Mouse (Mus musculus): ENCODE measurements around the gene Ugt1a6b.
A peak's percentile ranks its signal among the peaks of the same experiment; 100 is the strongest.
"Not testable (repeated sequence)": the region's sequence is repeated elsewhere in the genome, so short reads cannot be mapped to it uniquely, and the experiment has no call there.

Gene Ugt1a6b

GRCm38 (mm10) chr1:88121521-88121920, 18.5 kb downstream of the Ugt1a6b start:
- peak; percentile 48 for DNase-seq (ENCODE audit: low spot score)

DNA sequence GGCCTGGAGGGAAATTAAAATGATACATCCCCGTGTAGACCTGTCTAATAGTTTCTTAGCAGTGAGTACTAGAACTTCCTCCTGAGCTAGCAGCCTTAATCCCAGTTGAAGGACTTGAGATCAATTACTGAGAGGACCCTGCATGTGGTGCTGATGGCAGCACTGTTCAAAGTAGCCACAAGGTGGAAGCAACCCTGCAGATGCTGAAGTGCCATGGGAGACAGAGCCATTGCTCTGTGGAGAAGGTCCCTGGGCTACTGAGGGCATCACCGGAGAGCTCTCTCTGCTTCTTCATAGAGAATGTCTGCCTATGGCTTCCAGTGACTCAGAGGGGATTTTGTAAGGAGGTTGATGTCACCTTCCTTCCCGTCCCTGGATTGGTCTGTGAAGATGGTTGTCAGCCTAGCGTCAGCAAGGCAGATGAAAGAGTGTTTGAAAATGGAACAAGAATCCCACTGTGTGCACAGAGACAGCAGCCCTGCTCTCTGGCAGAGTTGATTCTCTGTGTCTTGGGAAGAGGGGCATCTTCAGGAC, 22.8 kb downstream of the Ugt1a6b start:
- not testable (repeated sequence) for DNase-seq (ENCODE audit: low spot score)

DNA sequence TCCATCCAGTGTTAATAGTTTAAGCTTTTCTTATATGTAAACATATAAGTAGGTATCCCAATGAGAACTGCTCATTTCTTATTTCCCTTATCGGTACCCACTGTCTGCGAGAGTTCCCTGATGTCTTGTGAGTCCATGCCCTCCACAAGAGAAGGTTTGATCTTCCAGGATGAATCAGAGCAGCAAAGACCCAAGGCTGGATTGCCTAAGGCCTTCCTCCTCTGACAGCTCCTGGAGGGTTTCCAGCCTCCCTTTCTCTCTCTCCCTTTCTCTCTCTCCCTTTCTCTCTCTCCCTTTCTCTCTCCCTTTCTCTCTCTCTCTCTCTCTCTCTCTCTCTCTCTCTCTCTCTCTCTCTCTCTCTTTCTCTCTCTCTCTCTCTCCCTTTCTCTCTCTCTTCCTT, 26.0 kb downstream of the Ugt1a6b start:
- DNase-seq (ENCODE audit: low spot score), result not testable (repeated sequence)

DNA sequence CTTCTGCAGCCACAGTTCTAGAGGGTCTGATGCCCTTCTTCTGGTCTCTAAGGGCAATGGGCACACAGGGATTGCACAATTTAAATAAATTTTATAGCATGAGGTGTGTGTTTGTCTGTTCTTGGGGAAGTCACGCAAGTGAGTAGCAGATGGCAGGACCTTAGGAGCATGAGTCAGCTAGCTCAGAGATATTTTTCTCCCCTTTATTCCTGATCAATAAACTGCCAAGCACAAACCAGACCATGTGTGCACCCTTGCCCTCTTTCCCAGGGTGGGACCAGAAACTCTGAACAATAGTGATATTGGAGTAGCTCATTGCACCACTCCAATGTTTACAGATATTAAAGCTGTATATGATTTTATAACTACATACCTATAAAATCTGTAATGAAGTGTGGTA, 27.2 kb downstream of the Ugt1a6b start:
- DNase-seq (ENCODE audit: low spot score), result not testable (repeated sequence)

DNA sequence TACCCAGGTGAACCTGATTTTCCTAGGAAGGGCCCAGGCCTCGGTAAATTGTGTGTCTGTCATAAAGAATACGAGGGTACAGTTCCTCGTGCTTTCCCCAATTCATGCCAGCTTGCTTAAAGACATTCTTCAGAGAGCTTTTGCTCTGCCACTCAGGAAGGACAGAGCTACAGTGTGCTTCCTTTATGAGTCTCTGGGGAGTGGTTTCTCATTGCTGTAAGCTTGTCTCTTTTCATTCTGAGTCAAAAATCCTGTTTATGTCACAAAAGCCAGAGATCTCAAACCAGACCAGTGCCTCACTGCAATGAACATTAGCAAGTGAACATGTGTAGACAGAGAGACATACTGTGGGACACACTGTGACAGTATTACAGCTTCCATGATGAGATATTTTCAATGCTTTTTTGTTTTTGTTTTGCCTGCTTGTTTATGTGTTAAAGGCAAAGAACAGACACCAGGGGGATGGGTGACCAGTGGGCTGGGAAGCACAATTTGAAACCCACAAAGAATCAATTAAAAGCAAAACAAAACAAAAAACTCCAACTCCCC, 30.9 kb downstream of the Ugt1a6b start:
- DNase-seq (ENCODE audit: low spot score), result no peak

- peak; percentile 74 for DNase-seq (ENCODE audit: low spot score)
Measured at GRCm38 (mm10) chr1:88134457-88135011, 31.5 kb downstream of the Ugt1a6b start, which contains the start of gene Ugt1a6a. Gene Ugt1a6a, plus strand, starts transcription at chr1:88134809.

- peak; percentile 41 for DNase-seq (ENCODE audit: low spot score)
Measured at GRCm38 (mm10) chr1:88135229-88135904, 32.3 kb downstream of the Ugt1a6b start.

- DNase-seq (ENCODE audit: low spot score), result no peak
Measured at GRCm38 (mm10) chr1:88136646-88137045, 33.6 kb downstream of the Ugt1a6b start.

GRCm38 (mm10) chr1:88137264-88137663, 34.2 kb downstream of the Ugt1a6b start:
- no peak for DNase-seq (ENCODE audit: low spot score)

DNA sequence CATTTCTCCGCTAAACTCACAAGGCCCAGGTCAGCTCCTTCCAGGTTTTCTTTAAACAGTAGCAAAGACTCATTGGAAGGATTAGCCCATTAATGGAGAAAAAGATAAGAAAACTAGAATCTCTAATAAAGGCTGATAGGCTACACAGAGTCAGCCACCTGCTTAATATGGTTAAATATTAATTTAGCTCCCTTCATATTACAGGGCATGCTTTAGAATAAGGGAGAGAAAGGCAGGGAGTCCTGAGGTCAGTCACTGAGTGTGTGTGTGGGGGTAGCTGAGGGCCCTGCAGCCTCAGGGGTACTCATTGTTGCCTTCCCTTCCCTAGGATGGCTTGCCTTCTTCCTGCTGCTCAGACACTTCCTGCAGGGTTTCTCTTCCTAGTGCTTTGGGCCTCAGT, 35.1 kb downstream of the Ugt1a6b start:
- no peak for DNase-seq (ENCODE audit: low spot score)

GRCm38 (mm10) chr1:88140492-88140891, 37.4 kb downstream of the Ugt1a6b start:
- peak; percentile 33 for DNase-seq (ENCODE audit: low spot score)

DNA sequence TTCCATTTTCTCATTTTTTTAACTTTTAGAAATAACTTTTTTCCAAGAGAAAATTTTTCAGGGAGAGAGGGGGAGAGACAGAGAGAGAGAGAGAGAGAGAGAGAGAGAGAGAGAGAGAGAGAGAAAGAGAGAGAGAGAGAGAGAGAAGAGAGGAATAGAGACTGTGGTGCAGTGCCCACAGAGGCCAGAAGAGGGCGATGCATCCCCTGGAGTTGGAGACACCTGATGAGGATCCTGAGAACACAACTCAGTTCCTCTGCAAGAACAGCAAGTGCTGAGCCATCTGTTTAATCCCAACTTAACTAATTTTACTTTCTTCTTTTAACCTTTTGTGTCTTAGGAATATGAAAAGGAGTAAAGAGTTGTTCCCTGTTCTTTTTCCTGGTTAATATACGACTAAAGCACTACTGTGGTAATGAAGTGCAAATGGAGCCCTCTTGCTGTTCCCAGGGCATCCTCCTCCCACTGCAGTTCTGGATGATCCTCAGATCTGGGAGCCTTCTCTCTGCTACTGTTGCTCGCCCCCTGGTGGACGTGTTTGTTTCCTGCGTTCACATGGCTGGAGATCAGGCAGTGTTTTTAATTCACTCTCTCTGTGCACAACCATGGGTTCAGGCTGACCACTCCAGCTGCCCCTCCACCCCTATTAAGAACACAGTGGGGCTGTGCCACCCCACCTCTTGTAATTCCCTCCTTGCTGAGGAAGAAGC, 41.1 kb downstream of the Ugt1a6b start:
- DNase-seq (ENCODE audit: low spot score), result peak; percentile 34

GRCm38 (mm10) chr1:88145278-88145677, 42.2 kb downstream of the Ugt1a6b start:
- DNase-seq (ENCODE audit: low spot score), result peak; percentile 31

DNA sequence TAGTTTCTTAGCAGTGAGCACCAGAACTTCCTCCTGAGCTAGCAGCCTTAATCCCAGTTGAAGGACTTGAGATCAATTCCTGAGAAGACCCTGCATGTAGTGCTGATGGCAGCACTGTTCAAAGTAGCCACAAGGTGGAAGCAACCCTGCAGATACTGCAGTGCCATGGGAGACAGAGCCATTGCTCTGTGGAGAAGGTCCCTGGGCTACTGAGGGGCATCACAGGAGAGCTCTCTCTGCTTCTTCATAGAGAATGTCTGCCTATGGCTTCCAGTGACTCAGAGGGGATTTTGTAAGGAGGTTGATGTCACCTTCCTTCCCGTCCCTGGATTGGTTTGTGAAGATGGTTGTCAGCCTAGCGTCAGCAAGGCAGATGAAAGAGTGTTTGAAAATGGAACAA, 47.1 kb downstream of the Ugt1a6b start:
- DNase-seq (ENCODE audit: low spot score), result not testable (repeated sequence)

- no peak for DNase-seq (ENCODE audit: low spot score)
Measured at GRCm38 (mm10) chr1:88158430-88158829, 55.4 kb downstream of the Ugt1a6b start.

DNA sequence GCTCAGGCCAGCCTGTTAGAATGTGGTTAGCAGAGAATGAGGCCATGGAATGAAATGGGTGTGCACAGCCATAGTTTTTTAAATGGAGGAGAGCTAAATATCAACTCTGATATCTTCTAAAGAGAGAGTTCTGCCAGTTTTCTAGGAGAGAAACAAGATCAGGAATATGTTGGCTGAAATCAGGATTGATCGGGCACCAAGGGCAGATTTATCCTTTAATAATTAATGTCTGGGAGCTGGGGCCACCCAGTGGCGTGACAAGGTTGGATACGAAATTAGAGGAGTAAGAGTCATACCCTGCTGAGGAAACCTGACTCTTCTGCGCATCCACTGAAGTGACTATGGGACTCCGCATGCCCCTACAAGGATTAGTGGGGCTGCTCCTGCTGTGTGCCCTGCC, 62.7 kb downstream of the Ugt1a6b start, which contains the start of gene Ugt1a5:
Gene Ugt1a5, plus strand, starts transcription at position 302 of the 400 bp plus-strand sequence.
- DNase-seq (ENCODE audit: low spot score), result no peak

- DNase-seq (ENCODE audit: low spot score), result not testable (repeated sequence)
Measured at GRCm38 (mm10) chr1:88172190-88172589, 69.1 kb downstream of the Ugt1a6b start.

DNA sequence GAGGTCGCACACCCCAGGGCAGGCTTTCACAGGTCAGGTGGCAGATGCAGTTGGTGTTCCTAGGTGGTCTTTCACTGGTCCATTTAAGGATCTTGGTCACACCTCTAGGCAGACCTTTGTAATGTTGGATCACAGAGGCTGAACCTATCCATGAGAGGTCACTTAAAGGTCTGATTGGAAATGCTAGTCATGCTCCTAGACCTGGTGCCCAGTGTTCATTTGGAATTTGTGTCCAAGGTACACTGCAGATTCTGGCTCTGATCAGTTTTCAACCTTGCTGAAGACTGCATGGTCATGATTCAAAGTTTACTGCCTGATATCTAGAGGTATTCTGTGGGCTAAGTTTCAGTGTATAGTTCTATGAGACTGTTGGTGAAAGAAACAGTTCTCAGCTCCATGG, 76.6 kb downstream of the Ugt1a6b start:
- DNase-seq (ENCODE audit: low spot score), result no peak

GRCm38 (mm10) chr1:88186325-88186935, 83.4 kb downstream of the Ugt1a6b start:
- no peak for DNase-seq (ENCODE audit: low spot score)

- DNase-seq (ENCODE audit: low spot score), result no peak
Measured at GRCm38 (mm10) chr1:88192136-88192535, 89.1 kb downstream of the Ugt1a6b start.

DNA sequence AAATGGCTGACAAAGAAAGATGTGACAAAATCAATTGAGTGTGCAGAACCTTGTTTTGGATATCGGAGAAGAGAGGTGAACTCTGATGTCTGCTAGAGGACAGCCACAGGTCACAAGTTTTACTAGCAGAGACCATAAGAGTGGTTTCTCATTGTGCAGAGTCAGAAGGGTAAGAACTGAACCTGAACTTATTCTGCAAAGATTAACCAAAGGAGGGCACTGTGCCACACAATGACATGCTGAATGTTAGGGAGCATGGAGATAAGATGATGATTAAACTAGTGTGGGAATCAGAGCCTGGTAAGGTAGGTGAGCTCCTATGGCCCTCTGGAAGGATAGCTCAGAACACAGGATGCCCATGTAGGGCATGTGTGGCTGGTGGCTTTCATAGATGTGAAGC, 92.6 kb downstream of the Ugt1a6b start:
- DNase-seq (ENCODE audit: low spot score), result no peak

GRCm38 (mm10) chr1:88197443-88197842, 94.4 kb downstream of the Ugt1a6b start:
- DNase-seq (ENCODE audit: low spot score), result no peak
